Mouse (Mus musculus) heart, embryonic 10.5 days (tissue): ENCODE results near the gene Gm49673. TPM values are rescaled to one million over a fixed set of nuclear protein-coding genes. Genes with fewer than 3 reads are reported as not detected.
"Not testable (repeated sequence)": the region's sequence is repeated elsewhere in the genome, so short reads cannot be mapped to it uniquely, and the experiment has no call there.

Source experiments
- DNase-seq: peaks from one replicate; pipeline ENCODE4 v3.0.0-alpha.2; 2017; ENCODE audit warnings: low spot score
- H3K27ac ChIP-seq: fragments of 300-500 bp; sonication (generic); 2 replicates; pipeline ENCODE4 v1.5.1; 2016; ENCODE audit warnings: mild to moderate bottlenecking
- H3K27me3 ChIP-seq: fragments of 300-500 bp; sonication (generic); 2 replicates; pipeline ENCODE4 v1.6.1; 2016; ENCODE audit warnings: mild to moderate bottlenecking; ENCODE audit not compliant: poor library complexity, insufficient read depth, severe bottlenecking
- H3K36me3 ChIP-seq: fragments of 300-500 bp; sonication (generic); 2 replicates; pipeline ENCODE4 v1.6.1; 2016; ENCODE audit warnings: mild to moderate bottlenecking, moderate library complexity
- H3K4me1 ChIP-seq: fragments of 300-500 bp; sonication (generic); 2 replicates; pipeline ENCODE4 v1.6.1; 2016; ENCODE audit warnings: mild to moderate bottlenecking
- H3K4me3 ChIP-seq: fragments of 300-500 bp; sonication (generic); 2 replicates; pipeline ENCODE4 v1.5.1; 2016; ENCODE audit warnings: mild to moderate bottlenecking, moderate library complexity
- H3K9me3 ChIP-seq: fragments of 300-500 bp; sonication (generic); 2 replicates; pipeline ENCODE4 v1.6.1; 2016; ENCODE audit warnings: mild to moderate bottlenecking, moderate library complexity
- WGBS: fragments of 180-500 bp; shearing (Covaris S2); methylation state at CpG from one replicate; pipeline ENCODE4 v1.1.7; 2016; 5-methylcytosine and 5-hydroxymethylcytosine counted together
- polyA plus RNA-seq: library from polyadenylated mRNA; unstranded; fragments of >200 nt; fragmentation: Nextera tagmentation; extraction: Ambion mirVana; gene quantifications from 2 replicates; pipeline ENCODE4 v1.2.1, GENCODE M21; 2016

Gene Gm49673
- polyA plus RNA-seq, 1 experiment from 2014 or later, result 0.10 TPM

- not testable (repeated sequence) for H3K4me1 ChIP-seq, H3K27me3 ChIP-seq, H3K4me3 ChIP-seq, H3K36me3 ChIP-seq, H3K9me3 ChIP-seq, H3K27ac ChIP-seq, DNase-seq
- no CpG with 5 or more reads among the region's 3 CpGs for whole genome bisulfite sequencing
These were observed 24.6 kb downstream of the Gm49673 start for GRCm38 (mm10) chr17:8122974-8123373.

- H3K27me3 ChIP-seq, H3K4me1 ChIP-seq, DNase-seq, H3K27ac ChIP-seq, H3K9me3 ChIP-seq, H3K4me3 ChIP-seq, H3K36me3 ChIP-seq: not testable (repeated sequence)
- WGBS, result no CpG with 5 or more reads among the region's 6 CpGs
These were observed 30.7 kb downstream of the Gm49673 start for GRCm38 (mm10) chr17:8116928-8117327.

GRCm38 (mm10) chr17:8116378-8116777 lies 31.2 kb downstream of the Gm49673 start:
- 79% methylated on average over 6 of the region's 11 CpGs for WGBS
- not testable (repeated sequence) for H3K9me3 ChIP-seq, H3K27me3 ChIP-seq, H3K4me3 ChIP-seq, H3K27ac ChIP-seq, H3K4me1 ChIP-seq, H3K36me3 ChIP-seq
- DNase-seq, result peak; percentile 56

GRCm38 (mm10) chr17:8112199-8112598 lies 35.4 kb downstream of the Gm49673 start:
- DNase-seq, H3K4me1 ChIP-seq, H3K9me3 ChIP-seq, H3K36me3 ChIP-seq, H3K4me3 ChIP-seq, H3K27ac ChIP-seq, H3K27me3 ChIP-seq: not testable (repeated sequence)
- WGBS, result no CpG with 5 or more reads among the region's 1 CpGs

- H3K36me3 ChIP-seq, H3K27me3 ChIP-seq, H3K4me3 ChIP-seq, H3K4me1 ChIP-seq, H3K27ac ChIP-seq, H3K9me3 ChIP-seq, DNase-seq: not testable (repeated sequence)
- 50% methylated on average over 3 of the region's 6 CpGs for WGBS
These were observed 46.3 kb downstream of the Gm49673 start for GRCm38 (mm10) chr17:8101297-8101609.

GRCm38 (mm10) chr17:8100405-8101296 lies 46.9 kb downstream of the Gm49673 start:
- DNase-seq, H3K27me3 ChIP-seq, H3K9me3 ChIP-seq, H3K4me3 ChIP-seq, H3K36me3 ChIP-seq, H3K27ac ChIP-seq, H3K4me1 ChIP-seq: not testable (repeated sequence)
- WGBS, result 44% methylated on average over 7 of the region's 26 CpGs

- not testable (repeated sequence) for H3K4me1 ChIP-seq, H3K4me3 ChIP-seq, H3K36me3 ChIP-seq, H3K9me3 ChIP-seq, H3K27ac ChIP-seq, DNase-seq, H3K27me3 ChIP-seq
- WGBS, result 53% methylated on average over 3 of the region's 5 CpGs
These were observed 51.4 kb downstream of the Gm49673 start for GRCm38 (mm10) chr17:8096199-8096598.

- H3K4me3 ChIP-seq, H3K27me3 ChIP-seq, H3K27ac ChIP-seq, H3K9me3 ChIP-seq, H3K36me3 ChIP-seq, H3K4me1 ChIP-seq, DNase-seq: not testable (repeated sequence)
- 76% methylated on average over 3 of the region's 5 CpGs for WGBS
These were observed 51.9 kb downstream of the Gm49673 start for GRCm38 (mm10) chr17:8095653-8096052.

GRCm38 (mm10) chr17:8092537-8093526 lies 54.8 kb downstream of the Gm49673 start:
- H3K27ac ChIP-seq, H3K4me3 ChIP-seq, H3K27me3 ChIP-seq, H3K9me3 ChIP-seq, H3K4me1 ChIP-seq, H3K36me3 ChIP-seq, DNase-seq: not testable (repeated sequence)
- WGBS, result 59% methylated on average over 4 of the region's 18 CpGs

GRCm38 (mm10) chr17:8091320-8091719 lies 56.3 kb downstream of the Gm49673 start:
- not testable (repeated sequence) for H3K9me3 ChIP-seq, H3K4me1 ChIP-seq, DNase-seq, H3K36me3 ChIP-seq, H3K4me3 ChIP-seq, H3K27ac ChIP-seq, H3K27me3 ChIP-seq
- 85% methylated on average over 14 of the region's 14 CpGs for WGBS

- not testable (repeated sequence) for H3K4me3 ChIP-seq
- WGBS, result 79% methylated on average over 2 of the region's 2 CpGs
These were observed 77.7 kb downstream of the Gm49673 start for GRCm38 (mm10) chr17:8069847-8070246.

GRCm38 (mm10) chr17:8056637-8057138 lies 90.9 kb downstream of the Gm49673 start:
- H3K27me3 ChIP-seq, H3K4me3 ChIP-seq, H3K4me1 ChIP-seq, H3K27ac ChIP-seq, DNase-seq, H3K36me3 ChIP-seq, H3K9me3 ChIP-seq: not testable (repeated sequence)
- WGBS, result 77% methylated on average over 2 of the region's 3 CpGs

More at GRCm38 (mm10) chr17:8069847-8070246, 77.7 kb downstream of the Gm49673 start:
- not testable (repeated sequence) for H3K36me3 ChIP-seq, H3K9me3 ChIP-seq, H3K4me1 ChIP-seq, DNase-seq, H3K27ac ChIP-seq, H3K27me3 ChIP-seq
